Comparison of ENCODE assay signal across 9 mouse cellular contexts in the genomic region with DNA sequence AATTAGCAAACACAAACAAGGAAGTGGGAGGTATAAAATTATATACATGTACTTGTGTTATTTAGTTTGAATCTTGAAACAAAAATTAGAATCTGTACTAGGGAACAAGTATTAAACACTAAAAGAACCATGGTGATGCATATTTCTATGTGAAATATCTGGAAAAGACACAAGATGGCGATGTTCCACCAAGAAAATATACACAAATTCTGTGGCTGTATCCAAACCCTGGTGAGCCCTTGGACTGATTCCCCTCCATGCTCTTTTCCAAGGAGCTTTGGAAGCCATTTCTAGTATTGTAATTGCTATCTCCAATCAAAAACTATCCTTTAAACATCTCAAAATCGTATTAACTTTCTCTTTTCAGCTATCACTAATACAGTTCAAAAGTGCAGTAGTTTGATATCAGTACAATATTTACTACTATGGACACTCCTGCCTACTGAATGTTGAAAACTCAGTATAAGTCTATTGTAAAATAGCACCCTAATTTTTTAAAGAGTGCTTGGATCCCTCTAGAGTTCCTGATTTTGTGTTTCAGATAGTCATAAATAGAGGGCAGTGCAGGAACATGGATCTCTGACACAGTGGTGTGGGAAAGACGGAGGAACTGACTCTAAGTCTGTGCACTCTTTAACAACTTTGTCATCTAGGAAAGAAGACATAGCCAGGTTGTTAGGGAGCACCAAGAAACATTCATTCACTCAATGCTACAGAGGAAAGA. TPM values are rescaled to one million over a fixed set of nuclear protein-coding genes. Genes with fewer than 3 reads are reported as not detected.
DNase-seq lines count a peak whose midpoint lies in the region; ATAC-seq lines count a peak whose summit lies in the region.
"Had no signal": no experiment of that assay in that cellular context is flagged by ENCODE, and none has a peak within 500 bp of the region (broad histone marks: within the 10 kb centered on the region; RNA-seq: fewer than 3 reads in every experiment).

No protein-coding gene starts in this region.

- no peak overlapping the region for H3K4me2 ChIP-seq in hindbrain, embryonic 14.5 days (replicated peaks)
- no peak overlapping the region for H3K4me2 ChIP-seq in lung, embryonic 15.5 days
- H3K4me2 ChIP-seq in stomach, embryonic 16.5 days (ENCODE audit: low read depth, low read length), result no peak overlapping the region
- H3K4me2 ChIP-seq: heart, embryonic 15.5 days had no signal

- no peaks in the 10 kb centered on the region for H3K9me3 ChIP-seq in hindbrain, embryonic 14.5 days (ENCODE audit: control insufficient read depth, low read length)
- H3K9me3 ChIP-seq in lung, embryonic 15.5 days, result no peaks in the 10 kb centered on the region
- H3K9me3 ChIP-seq in stomach, embryonic 16.5 days (replicated peaks; ENCODE audit: control insufficient read depth, low read length), result no peaks in the 10 kb centered on the region
- H3K9me3 ChIP-seq: heart, embryonic 15.5 days had no signal

- ATAC-seq in hindbrain, embryonic 14.5 days (ENCODE audit: low FRiP score), result peak; percentile 69; the same call in 1 of the 2 replicates
- peak; percentile 42; the same call in 1 of the 2 replicates for ATAC-seq in lung, embryonic 15.5 days (ENCODE audit: borderline replicate concordance, extremely low read depth, low FRiP score, low TSS enrichment)
- peak; percentile 58; the same call in 1 of the 2 replicates for ATAC-seq in stomach, embryonic 16.5 days (ENCODE audit: insufficient read depth, low FRiP score)

- DNase-seq in gastrocnemius, adult 18-20 months (ENCODE audit: low spot score), result peak; percentile 76
- no peak for DNase-seq in gastrocnemius, postnatal 10 days
- peak; percentile 86 for DNase-seq in 3T3-L1 (ENCODE audit: low read depth, low spot score)
- DNase-seq in ZHBTc4 (ENCODE audit: low read depth, low spot score), result peak; percentile 79
- DNase-seq in hindbrain, embryonic 14.5 days (ENCODE audit: low spot score), result peak; percentile 90
- no peak for DNase-seq in thymus, adult 18-20 months

- H3K9ac ChIP-seq in hindbrain, embryonic 14.5 days, result no peak overlapping the region
- no peak overlapping the region for H3K9ac ChIP-seq in lung, embryonic 15.5 days
- H3K9ac ChIP-seq in stomach, embryonic 16.5 days (ENCODE audit: low read length), result no peak overlapping the region
- H3K9ac ChIP-seq: heart, embryonic 15.5 days had no signal

- WGBS in hindbrain, embryonic 14.5 days, result 40% methylated on average over 3 of the region's 3 CpGs
- WGBS in lung, embryonic 15.5 days, result 33% methylated on average over 3 of the region's 3 CpGs
- 34% methylated on average over 3 of the region's 3 CpGs for WGBS in stomach, embryonic 16.5 days

- no peaks in the 10 kb centered on the region for H3K27me3 ChIP-seq in hindbrain, embryonic 14.5 days (ENCODE audit: control insufficient read depth, insufficient read depth, low read length)
- H3K27me3 ChIP-seq in lung, embryonic 15.5 days, result no peaks in the 10 kb centered on the region
- H3K27me3 ChIP-seq in stomach, embryonic 16.5 days (ENCODE audit: control insufficient read depth, insufficient read depth, low read length), result no peaks in the 10 kb centered on the region
- H3K27me3 ChIP-seq: heart, embryonic 15.5 days had no signal

- H3K4me1 ChIP-seq in hindbrain, embryonic 14.5 days (replicated peaks; ENCODE audit: control insufficient read depth, insufficient read depth, low read length), result no peaks in the 10 kb centered on the region
- H3K4me1 ChIP-seq in lung, embryonic 15.5 days, result no peaks in the 10 kb centered on the region
- H3K4me1 ChIP-seq in stomach, embryonic 16.5 days (ENCODE audit: control insufficient read depth, insufficient read depth, low read length), result no peaks in the 10 kb centered on the region
- H3K4me1 ChIP-seq: heart, embryonic 15.5 days had no signal

- no peaks in the 10 kb centered on the region for H3K36me3 ChIP-seq in hindbrain, embryonic 14.5 days (replicated peaks; ENCODE audit: control insufficient read depth, insufficient read depth)
- no peaks in the 10 kb centered on the region for H3K36me3 ChIP-seq in lung, embryonic 15.5 days
- H3K36me3 ChIP-seq in stomach, embryonic 16.5 days (ENCODE audit: control insufficient read depth, insufficient read depth, low read length), result no peaks in the 10 kb centered on the region
- H3K36me3 ChIP-seq: heart, embryonic 15.5 days had no signal

- H3K4me3 ChIP-seq in hindbrain, embryonic 14.5 days (replicated peaks; ENCODE audit: low read length), result no peak overlapping the region
- H3K4me3 ChIP-seq in lung, embryonic 15.5 days, result no peak overlapping the region
- H3K4me3 ChIP-seq in stomach, embryonic 16.5 days (replicated peaks; ENCODE audit: low read length), result no peak overlapping the region
- H3K4me3 ChIP-seq: heart, embryonic 15.5 days had no signal

- H3K27ac ChIP-seq in hindbrain, embryonic 14.5 days, result no peak overlapping the region
- H3K27ac ChIP-seq in lung, embryonic 15.5 days, result no peak overlapping the region
- H3K27ac ChIP-seq in stomach, embryonic 16.5 days (ENCODE audit: low read length), result no peak overlapping the region
- H3K27ac ChIP-seq: heart, embryonic 15.5 days had no signal

RNA-seq across cellular contexts. Expression of gene Sec61g, which starts 16.8 kb away (rescaled TPM):
- 1 to 10 TPM; 2.9 to 4.2 TPM for total RNA-seq in gastrocnemius, adult 18-20 months (2021)
- 1 to 10 TPM; 2.3 to 5.5 TPM for total RNA-seq in gastrocnemius, postnatal 10 days (2021)
- polyA plus RNA-seq in hindbrain, embryonic 14.5 days (2014; fragmentation: Nextera tagmentation; extraction: Ambion mirVana), result 25.4 and 25.9 TPM in 2 replicates
- 36.9 and 44.9 TPM in 2 replicates for polyA plus RNA-seq in lung, embryonic 15.5 days (2015; fragmentation: Nextera tagmentation; extraction: Ambion mirVana)
- polyA plus RNA-seq in stomach, embryonic 16.5 days (2015; fragmentation: Nextera tagmentation; extraction: Ambion mirVana), result 34.0 and 44.5 TPM in 2 replicates

Comparison
In these comparisons a context has a peak if more than half of its experiments do, and no peak if none do; other contexts are left out.
1. DNase-seq: peak in gastrocnemius, adult 18-20 months (single experiment), 3T3-L1 (single experiment), ZHBTc4 (single experiment) and hindbrain, embryonic 14.5 days (single experiment); none in gastrocnemius, postnatal 10 days (single experiment) and thymus, adult 18-20 months (0 of 2).
2. Peak in every context shown above with its lines, with median percentiles within 50 percentile points of each other: ATAC-seq.